Mouse (Mus musculus) left cerebral cortex, adult 9 months (tissue): ENCODE results near the gene Serpina3k.
"Not testable (repeated sequence)": the region's sequence is repeated elsewhere in the genome, so short reads cannot be mapped to it uniquely, and the experiment has no call there.

Experiments
- DNase-seq, 2 experiments: peaks; one replicate each; pipeline ENCODE4 v3.0.0; 2022; ENCODE audit warnings: low spot score in 2 of 2

Gene Serpina3k

GRCm38 (mm10) chr12:104338226-104338625, at the start of gene Serpina3k, which contains the start of gene Serpina3m:
Serpina3k (plus strand) TSS chr12:104338486.
Serpina3m (plus strand) TSS chr12:104338486.
- not testable (repeated sequence) for DNase-seq

GRCm38 (mm10) chr12:104289872-104290271, 48.4 kb upstream of the Serpina3k start:
- DNase-seq: no peak

- DNase-seq: no peak
Observed at GRCm38 (mm10) chr12:104293963-104294362, 44.3 kb upstream of the Serpina3k start.

- DNase-seq: no peak
Observed at GRCm38 (mm10) chr12:104298049-104298448, 40.2 kb upstream of the Serpina3k start.

GRCm38 (mm10) chr12:104305991-104306390, 32.3 kb upstream of the Serpina3k start:
- no peak for DNase-seq

- no peak for DNase-seq
Observed at GRCm38 (mm10) chr12:104314253-104314652, 24.0 kb upstream of the Serpina3k start, which contains the start of gene Serpina3j. Serpina3j (plus strand) TSS chr12:104314553.

- DNase-seq: no peak
Observed at GRCm38 (mm10) chr12:104322454-104322853, 15.8 kb upstream of the Serpina3k start.

DNA sequence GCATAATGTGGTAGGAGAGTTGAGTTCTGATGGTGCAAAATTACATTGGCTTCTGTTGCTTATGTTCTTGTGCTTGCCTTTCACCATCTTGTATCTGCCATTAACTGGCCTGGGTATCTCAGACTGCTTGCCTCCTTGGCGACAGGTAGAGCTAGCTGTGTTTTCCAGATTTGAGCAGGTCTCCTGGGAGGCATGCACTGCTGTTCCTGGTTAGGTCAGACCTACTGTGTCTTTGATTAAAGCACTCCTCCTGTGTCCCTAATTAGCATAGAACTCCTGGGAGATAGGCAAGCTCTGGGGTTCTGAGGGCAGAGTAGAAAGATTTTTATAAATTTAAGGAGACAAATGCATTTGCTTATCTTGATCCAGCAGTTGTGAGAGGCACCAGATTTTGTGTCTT, 6.6 kb upstream of the Serpina3k start:
- no peak for DNase-seq

DNA sequence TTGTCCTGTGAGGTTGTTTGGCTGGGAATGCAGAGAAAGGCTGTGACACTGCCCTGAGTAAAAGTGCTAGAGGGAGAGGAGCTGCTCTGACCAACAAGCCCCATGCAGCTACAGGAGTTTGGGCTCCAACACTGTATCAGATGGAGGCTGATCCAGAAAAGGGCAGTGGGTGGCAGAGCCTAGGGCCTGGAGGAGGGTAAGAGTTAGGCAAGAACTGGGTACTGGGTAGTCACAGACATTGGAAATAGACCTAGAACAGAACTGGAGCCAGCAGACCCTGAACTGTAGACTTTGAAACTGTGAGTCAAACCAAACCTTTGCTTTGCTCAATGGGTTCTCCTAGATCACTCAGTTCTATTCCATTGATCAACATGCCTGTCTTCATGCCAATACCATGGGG, 1.4 kb upstream of the Serpina3k start:
- DNase-seq: not testable (repeated sequence)

- DNase-seq: no peak
Observed at GRCm38 (mm10) chr12:104338705-104339104, 419 bp downstream of the Serpina3k start.

GRCm38 (mm10) chr12:104342489-104342888, 4.2 kb downstream of the Serpina3k start:
- not testable (repeated sequence) for DNase-seq

- DNase-seq: no peak
Observed at GRCm38 (mm10) chr12:104345181-104345580, 6.9 kb downstream of the Serpina3k start.

GRCm38 (mm10) chr12:104345707-104346106, 7.4 kb downstream of the Serpina3k start:
- DNase-seq: no peak

DNA sequence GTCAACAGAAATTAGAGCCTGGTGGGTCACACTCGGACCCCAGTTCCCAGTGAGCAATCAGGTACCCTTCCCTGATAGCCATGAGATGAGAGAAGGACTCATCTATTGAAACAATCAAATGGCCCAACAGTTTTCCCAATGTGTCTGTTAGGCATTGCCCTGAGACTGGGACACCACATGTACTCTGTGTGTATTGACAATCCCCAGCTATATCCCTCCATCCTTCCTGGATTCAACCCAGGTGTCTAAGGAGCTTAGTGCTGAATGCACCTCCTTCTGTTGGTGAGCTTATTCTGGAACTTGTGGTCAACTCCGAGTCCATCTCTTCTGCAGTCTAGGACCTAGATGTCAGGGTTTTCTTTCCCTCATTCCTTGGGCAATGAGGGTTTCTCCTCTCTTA, 8.8 kb downstream of the Serpina3k start:
- DNase-seq: no peak

DNA sequence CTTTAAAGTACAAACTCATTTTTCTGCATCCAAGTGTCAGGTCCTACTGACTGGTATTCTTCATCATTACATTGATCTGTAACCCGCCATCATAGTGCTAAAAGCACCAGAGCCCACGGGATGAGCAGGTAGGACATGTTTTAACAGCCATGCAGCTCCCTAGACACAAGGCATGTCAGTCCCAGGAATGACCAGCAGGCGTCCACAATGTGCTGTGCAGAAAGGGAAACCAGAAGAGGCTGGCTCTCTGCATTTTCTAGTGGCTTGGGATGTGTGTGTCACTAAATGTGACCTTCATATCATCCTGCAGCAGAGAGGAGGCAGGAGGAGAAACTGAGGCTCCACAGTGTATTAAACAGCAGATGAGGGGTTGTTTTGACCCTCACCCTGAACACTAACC, 13.5 kb downstream of the Serpina3k start:
- peak in 1 of 2 experiments; percentile 64 for DNase-seq

- no peak for DNase-seq
Observed at GRCm38 (mm10) chr12:104356006-104356405, 17.7 kb downstream of the Serpina3k start.

- no peak for DNase-seq
Observed at GRCm38 (mm10) chr12:104369986-104370385, 31.7 kb downstream of the Serpina3k start.

DNA sequence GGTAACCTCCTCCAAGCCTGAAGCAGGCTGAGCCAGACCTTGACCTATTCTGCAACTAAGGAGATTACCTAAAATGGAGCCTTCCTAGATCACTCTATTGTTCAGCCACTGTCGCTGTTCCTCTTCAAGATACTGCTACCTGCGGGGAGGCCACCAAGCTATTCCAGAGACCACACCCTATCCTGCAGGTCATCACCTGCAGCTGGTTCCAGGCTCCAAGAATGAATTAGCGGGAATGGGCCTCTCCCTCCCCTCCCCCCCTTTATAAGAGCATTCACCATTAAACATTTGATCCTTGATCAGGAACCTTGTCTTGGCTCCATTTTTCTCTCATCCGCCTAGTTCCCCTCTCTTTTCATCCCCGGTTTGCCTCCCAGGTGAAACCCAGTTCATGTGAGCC, 38.9 kb downstream of the Serpina3k start:
- not testable (repeated sequence) for DNase-seq

DNA sequence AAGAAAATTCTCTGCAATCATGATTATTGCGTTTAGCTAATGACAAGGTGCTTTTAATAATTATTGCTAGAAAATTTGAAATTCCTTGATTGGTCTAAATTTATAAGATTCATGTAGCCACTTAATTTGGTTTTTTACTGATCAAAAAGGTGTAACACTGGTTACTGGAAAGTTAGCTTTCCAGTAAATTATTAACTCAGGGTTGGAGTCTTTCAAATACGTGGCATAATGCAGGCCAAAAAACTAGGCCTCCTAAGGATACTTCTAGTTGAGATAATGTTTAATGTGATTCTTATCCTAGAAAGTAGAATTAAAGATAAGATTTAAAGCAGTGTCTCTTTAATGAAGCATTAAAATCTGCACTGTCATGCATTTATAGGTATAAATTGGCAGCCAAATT, 40.1 kb downstream of the Serpina3k start:
- DNase-seq: not testable (repeated sequence)

- DNase-seq: not testable (repeated sequence)
Observed at GRCm38 (mm10) chr12:104378815-104379214, 40.5 kb downstream of the Serpina3k start.

- no peak for DNase-seq
Observed at GRCm38 (mm10) chr12:104379856-104380255, 41.6 kb downstream of the Serpina3k start.

GRCm38 (mm10) chr12:104381071-104381604, 42.9 kb downstream of the Serpina3k start:
- DNase-seq: not testable (repeated sequence)

- not testable (repeated sequence) for DNase-seq
Observed at GRCm38 (mm10) chr12:104385987-104386386, 47.7 kb downstream of the Serpina3k start.

DNA sequence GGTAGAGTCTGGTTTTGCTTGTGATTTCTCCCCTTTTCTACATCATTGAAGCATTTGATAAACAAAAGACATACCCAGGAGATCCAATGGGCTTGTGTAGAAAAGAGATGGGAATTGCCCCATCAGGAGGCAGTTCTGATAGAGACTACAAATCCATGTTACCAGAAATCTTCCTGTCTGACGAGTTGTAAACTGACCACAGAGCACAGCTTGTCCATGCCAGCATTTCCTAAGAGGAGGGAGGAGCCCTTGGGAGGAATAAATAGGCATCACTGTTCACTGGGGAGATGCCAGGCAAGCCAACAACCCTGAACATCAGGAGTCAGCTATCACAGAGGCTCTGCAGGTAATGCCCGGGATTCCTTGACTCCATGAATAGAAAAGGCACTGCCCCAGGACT, 48.6 kb downstream of the Serpina3k start:
- DNase-seq: not testable (repeated sequence)
